Mouse (Mus musculus): ENCODE results near the gene Hinfp. TPM values are rescaled to one million over a fixed set of nuclear protein-coding genes. Genes with fewer than 3 reads are reported as not detected.
A peak's percentile ranks its signal among the peaks of the same experiment; 100 is the strongest.
"Not testable (repeated sequence)": the region's sequence is repeated elsewhere in the genome, so short reads cannot be mapped to it uniquely, and the experiment has no call there.

The Hinfp gene
- polyA plus RNA-seq, 1 experiment from 2014 or later = 25.0 TPM

GRCm38 (mm10) chr9:44338574-44338973 lies 33.1 kb upstream of the Hinfp start:
- peak; percentile 71 for DNase-seq (ENCODE audit: low spot score)
- Histone ChIP-seq H3K9me3 (no peaks in the 10 kb centered on the region), H3K4me1 (peaks cover 33% of the 10 kb centered on the region), H3K27ac (no peak overlapping the region), H3K36me3 (peaks cover 52% of the 10 kb centered on the region), H3K27me3 (ENCODE audit: insufficient read depth, poor library complexity, severe bottlenecking) (no peaks in the 10 kb centered on the region), H3K4me3 (no peak overlapping the region)
- WGBS = 81% methylated on average over 5 of the region's 5 CpGs

GRCm38 (mm10) chr9:44337436-44338169 lies 32.1 kb upstream of the Hinfp start:
- Histone ChIP-seq H3K27ac (0 out of 2 replicates have a peak overlapping the region, but pooled peaks have one; percentile 7), H3K36me3 (peaks cover 61% of the 10 kb centered on the region), H3K4me3 (peak overlapping the region; percentile 92), H3K4me1 (peaks cover 26% of the 10 kb centered on the region), H3K27me3 (ENCODE audit: insufficient read depth, poor library complexity, severe bottlenecking) (no peaks in the 10 kb centered on the region), H3K9me3 (no peaks in the 10 kb centered on the region)
- WGBS = 62% methylated on average over 9 of the region's 9 CpGs
- DNase-seq (ENCODE audit: low spot score) = peak; percentile 72

GRCm38 (mm10) chr9:44336964-44337363 lies 31.5 kb upstream of the Hinfp start:
- 69% methylated on average over 3 of the region's 3 CpGs for WGBS

GRCm38 (mm10) chr9:44336513-44336912 lies 31.0 kb upstream of the Hinfp start:
- not testable (repeated sequence) for H3K27ac ChIP-seq; H3K27me3 ChIP-seq (ENCODE audit: insufficient read depth, poor library complexity, severe bottlenecking); H3K9me3 ChIP-seq
- Histone ChIP-seq H3K4me1 (peaks cover 15% of the 10 kb centered on the region), H3K4me3 (peak overlapping the region; percentile 92), H3K36me3 (peaks cover 68% of the 10 kb centered on the region)
- 51% methylated on average over 4 of the region's 4 CpGs for WGBS
- DNase-seq (ENCODE audit: low spot score) = peak; percentile 73

More at GRCm38 (mm10) chr9:44336964-44337363, 31.5 kb upstream of the Hinfp start:
- H3K27ac ChIP-seq = no peak overlapping the region
- H3K27me3 ChIP-seq (ENCODE audit: insufficient read depth, poor library complexity, severe bottlenecking) = no peaks in the 10 kb centered on the region
- H3K9me3 ChIP-seq = no peaks in the 10 kb centered on the region
- H3K4me3 ChIP-seq = peak overlapping the region; percentile 92
- peak; percentile 68 for DNase-seq (ENCODE audit: low spot score)
- H3K36me3 ChIP-seq = peaks cover 67% of the 10 kb centered on the region
- peaks cover 20% of the 10 kb centered on the region for H3K4me1 ChIP-seq

- no peaks in the 10 kb centered on the region for H3K9me3 ChIP-seq
- peak overlapping the region; percentile 97 for H3K27ac ChIP-seq
- peak overlapping the region; percentile 92 for H3K4me3 ChIP-seq
- H3K4me1 ChIP-seq = peaks cover 15% of the 10 kb centered on the region
- DNase-seq (ENCODE audit: low spot score) = peak; percentile 71
- H3K36me3 ChIP-seq = peaks cover 68% of the 10 kb centered on the region
- H3K27me3 ChIP-seq (ENCODE audit: insufficient read depth, poor library complexity, severe bottlenecking) = no peaks in the 10 kb centered on the region
- WGBS = 4% methylated on average over 5 of the region's 5 CpGs
These were observed 30.6 kb upstream of the Hinfp start for GRCm38 (mm10) chr9:44336093-44336406.

GRCm38 (mm10) chr9:44335331-44336092 lies 30.0 kb upstream of the Hinfp start:
- H3K27ac ChIP-seq = peak overlapping the region; percentile 97
- peaks cover 68% of the 10 kb centered on the region for H3K36me3 ChIP-seq
- H3K4me3 ChIP-seq = peak overlapping the region; percentile 92
- H3K4me1 ChIP-seq = peaks cover 15% of the 10 kb centered on the region
- no peaks in the 10 kb centered on the region for H3K9me3 ChIP-seq
- peak; percentile 82 for DNase-seq (ENCODE audit: low spot score)
- under 1% methylated on average over 50 of the region's 50 CpGs for WGBS
- H3K27me3 ChIP-seq (ENCODE audit: insufficient read depth, poor library complexity, severe bottlenecking) = no peaks in the 10 kb centered on the region

- Histone ChIP-seq H3K27me3 (ENCODE audit: insufficient read depth, poor library complexity, severe bottlenecking) (no peaks in the 10 kb centered on the region), H3K4me1 (peaks cover 15% of the 10 kb centered on the region), H3K9me3 (no peaks in the 10 kb centered on the region), H3K4me3 (peak within 1 kb of the TSS; percentile 92), H3K36me3 (peaks cover 71% of the 10 kb centered on the region), H3K27ac (peak within 1 kb of the TSS; percentile 97)
- under 1% methylated on average over 91 of the region's 91 CpGs for WGBS
- peak; percentile 100 for DNase-seq (ENCODE audit: low spot score)
These were observed 29.2 kb upstream of the Hinfp start, which contains the start of gene H2afx for GRCm38 (mm10) chr9:44334396-44335330. TSS of gene H2afx (plus strand) at chr9:44334694.

GRCm38 (mm10) chr9:44332918-44333638 lies 27.6 kb upstream of the Hinfp start:
- peaks cover 72% of the 10 kb centered on the region for H3K36me3 ChIP-seq
- WGBS = 93% methylated on average over 13 of the region's 13 CpGs
- no peak overlapping the region for H3K4me3 ChIP-seq
- no peaks in the 10 kb centered on the region for H3K27me3 ChIP-seq (ENCODE audit: insufficient read depth, poor library complexity, severe bottlenecking)
- peaks cover 15% of the 10 kb centered on the region for H3K4me1 ChIP-seq
- peak; percentile 75 for DNase-seq (ENCODE audit: low spot score)
- H3K9me3 ChIP-seq = no peaks in the 10 kb centered on the region
- no peak overlapping the region for H3K27ac ChIP-seq

GRCm38 (mm10) chr9:44330736-44331135 lies 25.3 kb upstream of the Hinfp start:
- 91% methylated on average over 6 of the region's 6 CpGs for WGBS
- Histone ChIP-seq H3K9me3 (no peaks in the 10 kb centered on the region), H3K4me1 (peaks cover 12% of the 10 kb centered on the region), H3K4me3 (no peak overlapping the region), H3K27me3 (ENCODE audit: insufficient read depth, poor library complexity, severe bottlenecking) (no peaks in the 10 kb centered on the region), H3K27ac (no peak overlapping the region), H3K36me3 (peaks cover 60% of the 10 kb centered on the region)
- DNase-seq (ENCODE audit: low spot score) = peak; percentile 58

- Histone ChIP-seq H3K4me1 (peaks cover 13% of the 10 kb centered on the region), H3K9me3 (no peaks in the 10 kb centered on the region), H3K36me3 (peaks cover 50% of the 10 kb centered on the region), H3K27ac (peak overlapping the region; percentile 97), H3K4me3 (peak overlapping the region; percentile 89), H3K27me3 (ENCODE audit: insufficient read depth, poor library complexity, severe bottlenecking) (no peaks in the 10 kb centered on the region)
- 90% methylated on average over 5 of the region's 5 CpGs for WGBS
- DNase-seq (ENCODE audit: low spot score) = peak; percentile 70
These were observed 22.5 kb upstream of the Hinfp start for GRCm38 (mm10) chr9:44327926-44328325.

- Histone ChIP-seq H3K9me3 (no peaks in the 10 kb centered on the region), H3K4me1 (peaks cover 13% of the 10 kb centered on the region), H3K27me3 (ENCODE audit: insufficient read depth, poor library complexity, severe bottlenecking) (no peaks in the 10 kb centered on the region), H3K36me3 (peaks cover 43% of the 10 kb centered on the region), H3K4me3 (peak overlapping the region; percentile 89), H3K27ac (peak overlapping the region; percentile 97)
- no peak for DNase-seq (ENCODE audit: low spot score)
- WGBS = 2% methylated on average over 22 of the region's 22 CpGs
These were observed 21.7 kb upstream of the Hinfp start for GRCm38 (mm10) chr9:44327064-44327711.
